Mouse (Mus musculus): ENCODE data around the gene Hipk2.

Gene Hipk2

GRCm38 (mm10) chr6:38902820-38903439 is 27.0 kb upstream of the Hipk2 start:
- DNase-seq (ENCODE audit: low spot score), result no peak

GRCm38 (mm10) chr6:38901636-38902035 is 25.7 kb upstream of the Hipk2 start:
- DNase-seq (ENCODE audit: low spot score), result no peak

- DNase-seq (ENCODE audit: low spot score), result no peak
Observed at GRCm38 (mm10) chr6:38901152-38901551, 25.2 kb upstream of the Hipk2 start.

- no peak for DNase-seq (ENCODE audit: low spot score)
Observed at GRCm38 (mm10) chr6:38900479-38901126, 24.6 kb upstream of the Hipk2 start.

- DNase-seq (ENCODE audit: low spot score), result no peak
Observed at GRCm38 (mm10) chr6:38900073-38900472, 24.1 kb upstream of the Hipk2 start.

- no peak for DNase-seq (ENCODE audit: low spot score)
Observed at GRCm38 (mm10) chr6:38893615-38894014, 17.6 kb upstream of the Hipk2 start.

- no peak for DNase-seq (ENCODE audit: low spot score)
Observed at GRCm38 (mm10) chr6:38892017-38892416, 16.1 kb upstream of the Hipk2 start.

- DNase-seq (ENCODE audit: low spot score), result no peak
Observed at GRCm38 (mm10) chr6:38889156-38889555, 13.2 kb upstream of the Hipk2 start.

GRCm38 (mm10) chr6:38887436-38887835 is 11.5 kb upstream of the Hipk2 start:
- DNase-seq (ENCODE audit: low spot score), result no peak

GRCm38 (mm10) chr6:38885132-38885531 is 9.2 kb upstream of the Hipk2 start:
- no peak for DNase-seq (ENCODE audit: low spot score)

- no peak for DNase-seq (ENCODE audit: low spot score)
Observed at GRCm38 (mm10) chr6:38884482-38884881, 8.5 kb upstream of the Hipk2 start.

- DNase-seq (ENCODE audit: low spot score), result no peak
Observed at GRCm38 (mm10) chr6:38882728-38883171, 6.8 kb upstream of the Hipk2 start.

GRCm38 (mm10) chr6:38881975-38882374 is 6.0 kb upstream of the Hipk2 start:
- DNase-seq (ENCODE audit: low spot score), result no peak

- DNase-seq (ENCODE audit: low spot score), result no peak
Observed at GRCm38 (mm10) chr6:38881468-38881867, 5.5 kb upstream of the Hipk2 start.

GRCm38 (mm10) chr6:38877674-38878073 is 1.7 kb upstream of the Hipk2 start:
- DNase-seq (ENCODE audit: low spot score), result no peak

GRCm38 (mm10) chr6:38875258-38876070 is 501 bp downstream of the Hipk2 start, which contains the start of gene Tbxas1:
Gene Tbxas1, plus strand, starts transcription at chr6:38875404.
- peak; percentile 29 for DNase-seq (ENCODE audit: low spot score)

GRCm38 (mm10) chr6:38874565-38875257 is 1.3 kb downstream of the Hipk2 start:
- no peak for DNase-seq (ENCODE audit: low spot score)

GRCm38 (mm10) chr6:38874035-38874434 is 1.9 kb downstream of the Hipk2 start:
- DNase-seq (ENCODE audit: low spot score), result peak; percentile 21

GRCm38 (mm10) chr6:38873316-38873715 is 2.6 kb downstream of the Hipk2 start:
- DNase-seq (ENCODE audit: low spot score), result no peak

- DNase-seq (ENCODE audit: low spot score), result no peak
Observed at GRCm38 (mm10) chr6:38871051-38871450, 4.9 kb downstream of the Hipk2 start.

GRCm38 (mm10) chr6:38870070-38870469 is 5.9 kb downstream of the Hipk2 start:
- no peak for DNase-seq (ENCODE audit: low spot score)

GRCm38 (mm10) chr6:38868974-38869373 is 7.0 kb downstream of the Hipk2 start:
- DNase-seq (ENCODE audit: low spot score), result no peak
